Mouse (Mus musculus): Measurements from ENCODE around the gene Olfr924. TPM values are rescaled to one million over a fixed set of nuclear protein-coding genes. Genes with fewer than 3 reads are reported as not detected.
"Not testable (repeated sequence)": the region's sequence is repeated elsewhere in the genome, so short reads cannot be mapped to it uniquely, and the experiment has no call there.

Gene Olfr924
- total RNA-seq (2021): not detected

DNA sequence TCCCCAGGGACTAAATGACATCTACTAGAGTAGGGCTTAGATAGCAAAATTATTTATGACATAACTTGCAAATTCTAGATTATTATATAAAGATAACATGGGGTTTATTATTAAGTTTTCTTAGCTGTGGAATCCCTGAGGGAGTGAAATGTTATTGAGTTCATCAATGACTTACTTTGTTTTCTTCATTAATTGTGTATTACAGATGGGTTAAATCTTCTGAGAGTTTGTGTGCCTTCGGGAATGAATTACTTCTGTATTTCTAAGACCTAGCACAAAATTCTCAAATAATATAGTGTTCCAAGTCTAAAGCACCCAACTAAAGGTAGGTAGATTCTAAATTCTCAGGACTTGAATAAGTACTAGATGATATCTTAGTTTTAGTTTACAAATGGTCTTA, at the start of gene Olfr924:
TSS of gene Olfr924 (plus strand) at position 301 of the 400 bp plus-strand sequence.
- intact Hi-C loops (cut with DNase I): no loop called here
- DNase-seq (ENCODE audit: extremely low spot score in 1 of 2, low spot score in 2 of 2): no peak

DNA sequence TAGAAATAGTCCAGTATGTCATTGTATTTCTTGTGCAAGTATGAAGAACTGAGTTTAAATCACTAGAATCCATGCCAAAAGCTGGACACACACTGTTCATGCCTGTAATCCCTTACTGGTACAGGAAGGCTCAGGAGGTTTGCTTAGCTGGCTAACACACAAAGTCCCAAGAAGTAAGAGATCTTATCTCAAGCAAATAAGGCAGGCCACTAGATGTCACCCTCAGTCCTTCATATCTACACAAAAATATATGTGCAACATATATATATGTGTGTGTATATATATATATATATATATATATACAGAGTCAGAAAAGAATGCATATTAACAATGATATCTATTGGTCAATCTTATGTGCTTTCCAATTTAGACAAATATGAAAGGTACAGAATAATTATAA, 38.6 kb upstream of the Olfr924 start:
- intact Hi-C loops (cut with DNase I): no loop called here
- peak in 1 of 2 experiments; percentile 22 for DNase-seq (ENCODE audit: extremely low spot score in 1 of 2, low spot score in 2 of 2)

DNA sequence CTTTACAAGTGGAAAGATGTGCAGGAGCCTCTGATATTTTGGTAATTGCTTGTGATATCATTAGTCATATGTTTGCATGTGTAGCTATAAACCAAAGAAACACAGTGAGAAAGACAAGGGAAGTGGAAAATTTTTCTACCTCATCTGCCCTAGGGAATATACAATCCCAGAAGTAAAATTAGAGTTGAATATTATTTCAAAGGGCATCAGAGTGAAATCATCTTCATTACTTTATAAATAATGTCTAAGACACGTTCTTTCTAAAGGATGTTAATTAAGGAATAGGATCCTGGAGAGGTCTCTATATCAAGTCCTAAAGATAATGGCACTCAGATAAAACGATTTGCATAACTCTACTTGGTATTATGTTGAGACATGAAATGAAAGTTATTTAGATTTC, 29.9 kb upstream of the Olfr924 start, which contains the start of gene Olfr922:
TSS of gene Olfr922 (plus strand) at position 301 of the 400 bp plus-strand sequence.
- DNase-seq (ENCODE audit: extremely low spot score in 1 of 2, low spot score in 2 of 2): no peak
- intact Hi-C loops (cut with DNase I): no loop called here

DNA sequence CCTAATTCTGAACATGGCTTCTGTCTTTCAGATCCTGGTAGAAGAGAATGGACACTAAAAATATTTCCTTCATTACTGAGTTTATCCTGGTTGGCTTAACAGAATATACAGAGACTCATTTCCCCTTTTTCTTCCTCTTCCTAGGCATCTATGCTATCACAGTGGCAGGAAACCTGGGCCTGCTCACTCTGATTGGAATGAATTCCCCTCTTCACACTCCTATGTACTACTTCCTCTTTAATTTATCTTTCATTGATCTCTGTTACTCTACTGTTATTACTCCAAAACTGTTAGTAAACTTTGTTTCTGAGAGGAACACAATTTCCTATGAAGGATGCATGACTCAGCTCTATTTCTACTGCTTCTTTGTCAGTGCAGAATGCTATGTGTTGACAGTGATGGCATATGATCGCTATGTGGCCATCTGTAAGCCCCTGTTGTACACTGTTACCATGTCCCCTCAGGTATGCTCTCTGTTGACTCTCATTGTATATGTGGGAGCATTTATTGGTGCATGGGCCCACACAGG, 28.7 kb upstream of the Olfr924 start:
- no peak for DNase-seq (ENCODE audit: extremely low spot score in 1 of 2, low spot score in 2 of 2)
- intact Hi-C loops (cut with DNase I): no loop called here

DNA sequence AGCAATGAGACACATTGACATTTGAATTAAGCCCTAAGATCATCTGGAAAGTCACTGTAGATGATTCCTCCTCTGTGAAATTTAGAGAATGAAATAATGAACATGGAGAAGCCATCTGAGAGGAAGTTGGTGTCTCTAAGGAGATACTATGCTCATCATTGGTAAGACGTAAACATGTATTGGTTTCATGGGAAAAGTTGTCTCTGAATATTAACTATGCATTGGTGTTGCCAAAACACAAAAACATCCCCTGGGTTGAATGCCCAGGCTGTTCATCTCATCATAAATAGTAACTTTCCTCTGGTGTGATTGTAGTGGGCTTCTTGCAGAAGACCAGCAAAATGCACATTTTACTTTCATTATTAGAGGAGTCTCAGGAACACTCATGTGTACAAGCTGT, 18.0 kb upstream of the Olfr924 start, which contains the start of gene Olfr923:
TSS of gene Olfr923 (plus strand) at position 301 of the 400 bp plus-strand sequence.
- intact Hi-C loops (cut with DNase I): no loop called here

DNA sequence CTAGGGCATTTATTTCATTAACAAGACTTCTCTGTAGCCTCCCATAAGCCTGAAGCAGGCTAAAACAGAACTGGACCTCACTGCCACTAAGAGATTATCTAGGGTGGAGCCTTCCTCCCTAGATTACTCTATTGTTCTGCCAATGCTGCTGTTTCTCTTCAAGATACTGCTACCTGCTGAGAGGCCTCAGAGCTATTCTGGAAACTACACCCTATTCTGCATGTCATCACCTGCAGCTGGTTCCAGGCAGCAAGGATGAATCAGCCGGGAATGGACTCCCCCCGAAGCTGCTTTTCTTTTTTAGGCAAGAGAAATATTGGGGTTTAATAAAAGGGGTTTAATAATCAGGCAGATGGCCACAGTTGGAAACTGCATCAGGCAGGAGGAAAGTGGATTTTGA, 11.2 kb upstream of the Olfr924 start:
- intact Hi-C loops (cut with DNase I): no loop called here

More for the DNA sequence above, 18.0 kb upstream of the Olfr924 start, which contains the start of gene Olfr923:
- DNase-seq (ENCODE audit: extremely low spot score in 1 of 2, low spot score in 2 of 2): no peak

DNA sequence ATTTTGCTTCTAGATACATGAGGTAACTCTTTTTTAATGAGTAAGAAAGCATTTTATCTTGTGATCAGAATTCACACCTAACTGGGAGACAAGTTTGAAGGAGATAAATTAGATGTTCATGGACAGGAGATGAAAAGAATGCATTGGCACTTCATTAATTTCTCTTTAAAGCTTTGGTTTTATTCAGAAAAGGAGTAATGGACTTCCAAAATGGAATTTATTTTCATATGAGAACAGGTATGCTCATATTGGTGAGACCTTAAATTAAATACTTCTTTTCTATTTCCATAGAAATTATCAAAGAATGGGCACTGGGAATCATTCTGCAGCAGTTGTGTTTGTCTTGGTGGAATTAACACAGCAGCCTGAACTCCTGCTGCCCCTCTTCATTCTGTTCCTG, 10.5 kb downstream of the Olfr924 start, which contains the start of gene Olfr26:
TSS of gene Olfr26 (plus strand) at position 301 of the 400 bp plus-strand sequence.
- DNase-seq (ENCODE audit: extremely low spot score in 1 of 2, low spot score in 2 of 2): no peak
- intact Hi-C loops (cut with DNase I): no loop called here

More for the DNA sequence above, 11.2 kb upstream of the Olfr924 start:
- no peak for DNase-seq (ENCODE audit: extremely low spot score in 1 of 2, low spot score in 2 of 2)

DNA sequence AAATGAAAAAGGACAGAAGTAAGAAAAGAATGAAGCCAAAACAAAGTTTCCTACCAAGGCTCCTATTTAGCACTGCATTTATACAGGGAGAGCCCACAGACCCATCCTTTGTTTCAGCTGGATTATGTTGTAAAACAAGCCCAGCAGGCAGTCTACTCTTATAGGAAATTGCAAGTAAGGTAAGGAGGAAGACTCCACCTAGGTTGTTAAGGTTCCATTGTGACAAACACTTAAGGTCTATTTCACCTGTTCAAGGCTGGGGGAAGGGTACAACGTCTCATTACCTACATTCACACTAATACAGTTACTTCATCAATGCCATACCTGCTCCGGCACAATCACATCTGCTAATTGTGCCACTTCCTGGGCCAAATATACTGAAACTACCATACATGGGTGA, 30.6 kb downstream of the Olfr924 start:
- intact Hi-C loops (cut with DNase I); DNase-seq (ENCODE audit: extremely low spot score in 1 of 2, low spot score in 2 of 2): not testable (repeated sequence)

DNA sequence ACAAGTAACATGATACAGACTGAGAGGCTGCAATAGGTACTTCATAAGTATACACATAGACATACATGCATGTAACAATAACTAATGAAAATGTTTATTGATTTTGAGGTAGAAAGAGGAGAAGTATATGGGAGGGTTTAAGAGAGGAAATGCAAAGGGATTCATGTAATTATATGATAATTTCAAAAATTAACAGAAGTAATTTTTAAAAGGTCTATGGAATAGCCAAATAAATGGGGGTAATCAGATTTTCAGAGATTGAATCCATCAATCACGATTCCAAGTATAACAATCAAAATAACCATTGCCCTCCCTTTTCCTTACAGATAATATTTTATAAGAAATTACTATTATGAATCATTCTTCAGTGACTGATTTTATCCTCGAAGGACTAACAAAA, 32.6 kb downstream of the Olfr924 start, which contains the start of gene Olfr926:
TSS of gene Olfr926 (plus strand) at position 301 of the 400 bp plus-strand sequence.
- no peak for DNase-seq (ENCODE audit: extremely low spot score in 1 of 2, low spot score in 2 of 2)
- intact Hi-C loops (cut with DNase I): no loop called here

Other genes with a start within 250 kb of the Olfr924 start
- gene Olfr914, start 239.3 kb upstream of the Olfr924 start, total RNA-seq (2021): not detected
- gene Olfr916, start 184.6 kb upstream of the Olfr924 start, total RNA-seq (2021): not detected
- not detected for gene Olfr917, start 178.6 kb upstream of the Olfr924 start, total RNA-seq (2021)
- not detected for gene Olfr918, start 169.8 kb upstream of the Olfr924 start, total RNA-seq (2021)
- gene Olfr919, start 140.8 kb upstream of the Olfr924 start, total RNA-seq (2021): not detected
- 10 to 100 TPM in 1 of 2 experiments, 1 to 10 TPM in 1; 7.7 to 10.1 TPM for gene Vwa5a, start 126.2 kb upstream of the Olfr924 start, total RNA-seq (2021)
- gene Olfr920, start 92.2 kb upstream of the Olfr924 start, total RNA-seq (2021): not detected
- gene Olfr921, start 71.4 kb upstream of the Olfr924 start, total RNA-seq (2021): not detected
- gene Olfr922, start 29.8 kb upstream of the Olfr924 start, total RNA-seq (2021): not detected
- gene Olfr923, start 17.9 kb upstream of the Olfr924 start, total RNA-seq (2021): not detected
- not detected for gene Olfr26, start 10.6 kb downstream of the Olfr924 start, total RNA-seq (2021)
- gene Olfr926, start 32.7 kb downstream of the Olfr924 start, total RNA-seq (2021): not detected
- not detected for gene Olfr930, start 85.4 kb downstream of the Olfr924 start, total RNA-seq (2021)
- not detected for gene Olfr933, start 127.9 kb downstream of the Olfr924 start, total RNA-seq (2021)
- not detected for gene Olfr934, start 143.9 kb downstream of the Olfr924 start, total RNA-seq (2021)
- gene Olfr935, start 155.2 kb downstream of the Olfr924 start, total RNA-seq (2021): not detected
- gene Olfr146, start 178.9 kb downstream of the Olfr924 start, total RNA-seq (2021): not detected
- not detected for gene Olfr937, start 220.5 kb downstream of the Olfr924 start, total RNA-seq (2021)
- gene Olfr938, start 234.4 kb downstream of the Olfr924 start, total RNA-seq (2021): not detected

All from left cerebral cortex, postnatal 10 days (tissue).